Mouse (Mus musculus) heart, adult 8-10 months (tissue): ENCODE measurements around the gene Mcm6. TPM values are rescaled to one million over a fixed set of nuclear protein-coding genes. Genes with fewer than 3 reads are reported as not detected.
"Not testable (repeated sequence)": the region's sequence is repeated elsewhere in the genome, so short reads cannot be mapped to it uniquely, and the experiment has no call there.

Experiments
- DNase-seq: peaks from one replicate; pipeline ENCODE4 v3.0.0; 2022; ENCODE audit warnings: low spot score
- total RNA-seq, 4 experiments: library from RNA; stranded (reverse); gene quantifications; 2 replicates each; pipeline ENCODE4 v1.2.4; 2022

Gene Mcm6
- total RNA-seq, 4 experiments from 2014 or later = 4.9 to 6.2 (median 5.5) TPM

- no peak for DNase-seq
Measured at GRCm38 (mm10) chr1:128337708-128338320, 21.6 kb downstream of the Mcm6 start.

DNA sequence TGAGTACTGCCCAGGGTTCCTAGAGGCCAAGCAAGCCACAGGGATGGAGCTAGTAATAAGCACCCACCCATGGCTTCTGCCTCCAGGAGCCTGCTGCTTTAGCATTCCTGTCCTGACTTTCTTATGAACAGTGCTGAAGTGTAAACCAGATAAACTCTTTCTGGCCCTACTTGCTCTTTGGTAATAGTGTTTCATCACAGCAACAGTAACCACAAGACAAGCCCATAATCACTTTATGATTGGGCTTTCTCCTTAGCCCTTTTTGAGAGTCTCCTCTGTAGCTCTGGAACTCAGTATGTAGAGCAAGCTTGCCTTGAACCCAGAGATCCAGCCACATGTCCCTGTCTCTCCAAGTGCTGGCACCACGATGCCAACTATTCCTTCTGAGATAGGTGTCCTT lies 29.2 kb downstream of the Mcm6 start:
- DNase-seq = no peak

- DNase-seq = no peak
Measured at GRCm38 (mm10) chr1:128328218-128328617, 31.2 kb downstream of the Mcm6 start, which contains the start of gene Lct. Lct (minus strand) TSS chr1:128328318.

DNA sequence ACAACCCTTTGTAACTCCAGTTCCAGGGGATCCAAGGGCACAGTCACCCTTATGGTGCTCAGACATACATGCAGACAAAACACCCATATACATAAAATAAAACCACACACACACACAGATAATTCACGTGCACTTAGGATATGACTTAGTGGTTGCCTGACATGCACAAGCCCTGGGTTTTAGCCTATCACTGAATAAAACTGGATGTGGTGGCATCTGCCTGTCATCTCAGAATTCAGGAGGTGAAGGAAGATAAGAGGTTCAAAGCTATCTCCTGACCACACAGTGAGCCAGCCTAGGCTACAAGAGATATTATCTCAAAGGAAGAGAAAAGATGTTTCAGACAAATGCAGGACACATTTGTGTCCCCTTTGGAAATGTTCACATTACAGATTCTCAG lies 32.3 kb downstream of the Mcm6 start:
- DNase-seq = no peak

DNA sequence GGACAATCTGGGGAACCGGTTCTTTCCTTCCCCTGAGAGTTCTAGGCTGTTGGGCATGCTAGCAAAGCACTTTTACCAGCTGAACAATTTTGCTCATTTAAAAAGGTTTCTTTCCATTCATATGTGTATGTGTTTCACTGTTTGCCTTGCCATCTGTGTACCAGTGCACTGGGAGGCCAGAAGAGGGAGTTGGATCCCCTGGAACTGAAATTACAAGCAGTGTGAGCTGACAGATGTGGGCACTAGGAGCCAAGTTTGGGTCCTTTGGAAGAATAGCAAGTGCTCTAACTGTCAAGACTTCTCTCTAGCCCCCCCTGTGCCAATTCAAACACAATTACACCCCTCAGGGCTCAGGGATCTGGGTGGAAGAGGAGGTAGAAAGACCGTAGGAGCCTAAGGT lies 34.7 kb downstream of the Mcm6 start:
- no peak for DNase-seq

DNA sequence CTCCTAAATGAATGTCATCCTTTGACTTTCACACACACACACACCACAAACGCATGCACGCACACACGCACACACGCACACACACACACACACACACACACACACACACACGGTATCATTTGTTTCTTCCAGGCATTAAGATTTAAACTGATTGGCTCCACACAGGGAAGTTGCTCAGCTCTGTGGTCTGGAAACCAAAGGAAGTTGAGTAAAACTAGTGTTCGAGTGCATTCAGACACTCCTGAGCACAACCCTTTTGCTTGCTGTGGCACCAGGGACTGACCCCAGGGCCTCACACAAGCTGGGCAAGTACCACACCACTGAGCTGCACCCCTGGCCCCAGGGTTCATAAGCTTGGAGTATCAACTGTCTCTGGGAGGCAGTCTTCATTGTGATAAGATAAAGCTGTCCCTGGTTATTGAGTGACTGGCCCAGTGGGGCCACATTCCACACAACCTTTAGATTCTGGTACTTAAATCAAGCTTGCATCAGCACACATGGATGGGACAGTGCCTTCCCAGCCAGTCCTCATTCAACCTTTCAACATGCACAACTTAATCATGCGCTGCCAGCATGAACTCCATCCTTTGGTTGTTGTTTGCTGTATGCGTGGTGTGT lies 36.3 kb downstream of the Mcm6 start:
- no peak for DNase-seq

DNA sequence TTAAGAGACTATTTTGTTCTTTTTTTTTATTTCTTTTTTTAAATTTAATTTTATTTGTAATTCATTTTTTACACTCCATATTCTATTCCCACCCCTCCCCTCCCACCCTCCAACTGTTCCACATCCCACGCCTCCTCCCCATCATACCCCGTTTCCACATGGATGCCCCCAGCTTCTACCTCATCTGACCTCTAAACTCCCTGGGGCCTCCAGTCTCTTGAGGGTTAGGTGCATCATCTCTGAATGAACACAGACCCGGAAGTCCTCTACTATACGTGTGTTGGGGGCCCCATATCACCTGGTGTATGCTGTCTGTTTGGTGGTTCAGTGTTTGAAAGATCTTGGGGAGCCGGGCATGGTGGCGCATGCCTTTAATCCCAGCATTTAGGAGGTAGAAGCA lies 40.2 kb downstream of the Mcm6 start:
- DNase-seq = not testable (repeated sequence)

DNA sequence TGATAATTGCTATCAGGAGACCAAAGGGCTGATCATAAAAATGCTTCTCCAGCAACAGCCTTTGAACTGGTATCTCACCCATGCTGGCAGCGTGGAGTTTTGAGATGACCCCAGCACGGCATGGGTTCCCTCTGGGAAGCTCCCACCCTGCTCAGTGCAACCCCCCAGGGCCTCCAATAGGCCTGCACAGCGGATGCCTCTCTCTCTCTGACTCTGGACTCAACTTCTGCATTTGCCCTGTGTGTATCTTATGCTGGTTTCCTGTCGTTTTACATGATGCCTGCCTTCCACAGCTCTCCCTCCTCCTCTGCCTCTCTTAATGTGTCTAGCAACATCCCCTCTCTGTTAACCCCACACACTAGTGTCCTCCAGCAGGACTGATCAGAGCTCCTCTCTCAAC lies 44.8 kb downstream of the Mcm6 start:
- no peak for DNase-seq

DNA sequence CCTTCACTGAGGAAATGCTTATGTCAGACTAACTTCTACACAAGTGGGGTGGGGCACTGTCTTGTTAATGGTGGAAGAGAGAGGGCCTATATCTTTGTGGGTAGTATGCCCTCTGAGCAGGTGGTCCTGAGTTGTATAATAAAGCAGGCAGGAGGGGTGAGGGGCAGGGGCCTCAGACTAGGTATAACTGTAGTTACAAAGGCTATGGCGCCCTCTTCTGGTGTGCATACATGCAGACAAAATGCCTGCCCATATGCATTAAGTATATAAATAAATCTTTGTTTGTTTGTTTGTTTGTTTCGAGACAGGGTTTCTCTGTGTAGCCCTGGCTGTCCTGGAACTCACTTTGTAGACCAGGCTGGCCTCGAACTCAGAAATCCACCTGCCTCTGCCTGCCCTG lies 50.4 kb downstream of the Mcm6 start:
- no peak for DNase-seq

GRCm38 (mm10) chr1:128303900-128304299 lies 55.6 kb downstream of the Mcm6 start:
- DNase-seq = no peak

DNA sequence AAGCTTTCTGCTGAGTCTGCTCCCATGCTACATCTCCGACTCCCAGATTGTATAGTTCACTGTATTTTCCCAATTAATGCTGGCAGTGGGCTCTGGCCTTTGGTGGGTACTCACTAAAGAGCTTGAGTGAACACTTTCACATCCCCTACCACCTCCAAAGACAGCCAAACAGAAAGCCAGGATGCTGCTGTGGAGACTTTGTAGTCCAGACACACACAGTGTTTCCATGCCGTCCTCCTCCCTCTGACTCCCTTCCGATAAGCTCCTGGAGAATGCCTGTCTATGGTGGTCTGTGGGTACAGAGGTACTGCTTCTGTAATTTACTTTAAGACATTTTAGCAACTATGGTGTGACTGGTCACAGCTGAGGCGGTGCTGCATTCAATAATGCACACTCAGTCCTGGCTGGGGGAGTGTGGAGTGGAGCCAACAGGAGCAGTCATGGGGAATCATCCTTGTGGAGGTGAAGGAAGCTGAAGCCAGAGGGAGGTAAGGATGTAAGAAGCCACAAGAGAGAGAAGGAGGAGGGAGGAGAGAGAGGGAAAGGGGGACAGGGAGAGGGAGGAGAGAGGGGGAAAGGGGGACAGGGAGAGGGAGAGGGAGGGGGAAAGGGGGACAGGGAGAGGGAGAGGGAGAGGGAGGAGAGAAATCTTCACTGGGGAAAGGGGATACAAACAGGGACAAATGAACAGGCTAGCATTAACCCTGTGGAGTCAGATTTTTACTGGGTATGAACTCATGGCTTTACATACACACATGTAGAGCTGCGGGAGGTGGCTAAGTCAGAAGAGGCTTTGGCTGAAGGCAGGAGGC lies 63.5 kb downstream of the Mcm6 start:
- DNase-seq = no peak

DNA sequence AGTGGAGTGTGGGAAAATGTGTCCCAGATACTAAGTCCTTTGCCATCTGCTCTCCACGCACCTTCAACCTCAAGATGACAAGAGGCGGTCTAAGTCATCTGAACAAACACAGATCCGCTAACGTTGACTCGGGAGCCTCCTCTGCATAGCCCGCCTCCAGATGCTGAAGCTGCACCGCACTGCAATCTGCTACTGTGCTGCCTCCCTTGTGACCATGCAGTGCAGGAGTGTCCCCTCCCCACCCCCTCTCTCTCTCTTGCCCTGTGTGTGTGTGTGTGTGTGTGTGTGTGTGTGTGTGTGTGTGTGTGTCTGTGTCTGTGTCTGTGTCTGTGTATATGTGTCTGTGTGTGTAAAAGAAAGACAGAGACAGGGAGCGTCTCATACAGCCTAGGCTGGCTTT lies 64.2 kb downstream of the Mcm6 start:
- no peak for DNase-seq

GRCm38 (mm10) chr1:128293524-128293923 lies 65.9 kb downstream of the Mcm6 start:
- DNase-seq = no peak

DNA sequence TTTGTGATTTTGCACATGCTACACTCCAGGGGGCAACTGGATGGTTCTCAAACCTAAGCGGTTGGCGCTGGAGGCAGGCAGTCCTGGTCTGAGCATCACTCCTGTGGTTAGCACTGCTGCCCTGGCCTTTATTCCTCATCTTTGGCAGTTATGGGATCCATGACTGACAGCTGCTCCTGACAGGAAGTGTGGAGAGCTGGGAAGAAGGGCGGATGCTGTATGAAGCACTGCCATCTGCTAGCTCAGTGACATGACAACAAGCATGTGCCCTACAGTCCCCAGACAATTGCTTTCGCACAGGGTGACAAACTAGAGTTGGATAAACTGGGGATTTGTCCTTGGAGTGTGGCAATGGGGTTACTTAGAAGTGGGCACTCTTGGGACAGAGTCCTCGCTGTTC lies 69.2 kb downstream of the Mcm6 start:
- DNase-seq = no peak

GRCm38 (mm10) chr1:128285136-128285535 lies 74.3 kb downstream of the Mcm6 start:
- no peak for DNase-seq

- DNase-seq = no peak
Measured at GRCm38 (mm10) chr1:128284157-128284690, 75.2 kb downstream of the Mcm6 start.

DNA sequence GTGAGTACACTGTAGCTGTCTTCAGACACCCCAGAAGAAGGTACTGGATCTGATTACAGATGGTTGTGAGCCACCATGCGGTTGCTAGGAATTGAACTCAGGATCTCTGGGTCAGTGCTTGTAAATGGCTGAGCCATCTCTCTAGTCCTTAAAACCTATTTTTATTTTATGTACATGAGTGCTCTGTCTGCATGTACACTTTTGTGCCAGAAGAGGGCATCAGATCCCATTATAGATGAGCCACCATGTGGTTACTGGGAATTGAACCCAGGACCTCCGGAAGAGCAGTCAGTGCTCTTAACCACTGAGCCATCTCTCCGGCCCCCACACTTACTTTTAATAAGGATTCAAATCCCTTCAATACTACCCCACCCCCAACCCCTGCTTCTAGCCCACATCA lies 76.5 kb downstream of the Mcm6 start:
- no peak for DNase-seq

- DNase-seq = no peak
Measured at GRCm38 (mm10) chr1:128281753-128282152, 77.7 kb downstream of the Mcm6 start.
